Mouse (Mus musculus): Measurements from ENCODE around the gene Cplx2. TPM values are rescaled to one million over a fixed set of nuclear protein-coding genes. Genes with fewer than 3 reads are reported as not detected.

Cplx2 gene
- polyA plus RNA-seq, 1 experiment: 13.2 TPM

GRCm38 (mm10) chr13:54378051-54378450, 6.9 kb downstream of the Cplx2 start:
- TF ChIP-seq POLR2A (IDR thresholded peaks at IDR 0.05; ENCODE audit: low read depth, low read length) (no peak), CTCF (IDR thresholded peaks at IDR 0.05; ENCODE audit: borderline replicate concordance, insufficient read depth, low read length) (0 out of 2 replicates have a peak, but pooled peaks have one; percentile 4)
- Histone ChIP-seq H3K4me1 (ENCODE audit: control insufficient read depth, insufficient read depth, low read length) (no peaks in the 10 kb centered on the region), H3K4me3 (ENCODE audit: insufficient read depth, low read length) (no peak overlapping the region), H3K27ac (ENCODE audit: insufficient read depth, low read length) (no peak overlapping the region)

- H3K4me3 ChIP-seq (ENCODE audit: insufficient read depth, low read length): no peak overlapping the region
- TF ChIP-seq POLR2A (IDR thresholded peaks at IDR 0.05; ENCODE audit: low read depth, low read length) (no peak), CTCF (IDR thresholded peaks at IDR 0.05; ENCODE audit: borderline replicate concordance, insufficient read depth, low read length) (no peak)
- no peaks in the 10 kb centered on the region for H3K4me1 ChIP-seq (ENCODE audit: control insufficient read depth, insufficient read depth, low read length)
- no peak overlapping the region for H3K27ac ChIP-seq (ENCODE audit: insufficient read depth, low read length)
These were observed 9.3 kb downstream of the Cplx2 start for GRCm38 (mm10) chr13:54380421-54380820.

- Histone ChIP-seq H3K27ac (ENCODE audit: insufficient read depth, low read length) (no peak overlapping the region), H3K4me3 (ENCODE audit: insufficient read depth, low read length) (no peak overlapping the region), H3K4me1 (ENCODE audit: control insufficient read depth, insufficient read depth, low read length) (no peaks in the 10 kb centered on the region)
- TF ChIP-seq POLR2A (IDR thresholded peaks at IDR 0.05; ENCODE audit: low read depth, low read length): no peak
- no peak for TF ChIP-seq CTCF (IDR thresholded peaks at IDR 0.05; ENCODE audit: borderline replicate concordance, insufficient read depth, low read length)
These were observed 10.2 kb downstream of the Cplx2 start for GRCm38 (mm10) chr13:54381396-54381795.

- TF ChIP-seq CTCF (IDR thresholded peaks at IDR 0.05; ENCODE audit: borderline replicate concordance, insufficient read depth, low read length) (no peak), POLR2A (IDR thresholded peaks at IDR 0.05; ENCODE audit: low read depth, low read length) (no peak)
- H3K27ac ChIP-seq (ENCODE audit: insufficient read depth, low read length): no peak overlapping the region
- H3K4me3 ChIP-seq (ENCODE audit: insufficient read depth, low read length): no peak overlapping the region
- H3K4me1 ChIP-seq (ENCODE audit: control insufficient read depth, insufficient read depth, low read length): no peaks in the 10 kb centered on the region
These were observed 12.4 kb downstream of the Cplx2 start for GRCm38 (mm10) chr13:54383531-54383930.

GRCm38 (mm10) chr13:54384518-54384917, 13.4 kb downstream of the Cplx2 start:
- Histone ChIP-seq H3K27ac (ENCODE audit: insufficient read depth, low read length) (no peak overlapping the region), H3K4me1 (ENCODE audit: control insufficient read depth, insufficient read depth, low read length) (no peaks in the 10 kb centered on the region), H3K4me3 (ENCODE audit: insufficient read depth, low read length) (no peak overlapping the region)
- TF ChIP-seq CTCF (IDR thresholded peaks at IDR 0.05; ENCODE audit: borderline replicate concordance, insufficient read depth, low read length) (no peak), POLR2A (IDR thresholded peaks at IDR 0.05; ENCODE audit: low read depth, low read length) (no peak)

GRCm38 (mm10) chr13:54385008-54386004, 14.2 kb downstream of the Cplx2 start:
- H3K27ac ChIP-seq (ENCODE audit: insufficient read depth, low read length): no peak overlapping the region

GRCm38 (mm10) chr13:54389971-54390564, 18.9 kb downstream of the Cplx2 start:
- no peaks in the 10 kb centered on the region for H3K4me1 ChIP-seq (ENCODE audit: control insufficient read depth, insufficient read depth, low read length)
- TF ChIP-seq POLR2A (IDR thresholded peaks at IDR 0.05; ENCODE audit: low read depth, low read length): no peak
- no peak for TF ChIP-seq CTCF (IDR thresholded peaks at IDR 0.05; ENCODE audit: borderline replicate concordance, insufficient read depth, low read length)
- H3K4me3 ChIP-seq (ENCODE audit: insufficient read depth, low read length): no peak overlapping the region
- no peak overlapping the region for H3K27ac ChIP-seq (ENCODE audit: insufficient read depth, low read length)

More at GRCm38 (mm10) chr13:54385008-54386004, 14.2 kb downstream of the Cplx2 start:
- H3K4me1 ChIP-seq (ENCODE audit: control insufficient read depth, insufficient read depth, low read length): no peaks in the 10 kb centered on the region
- TF ChIP-seq POLR2A (IDR thresholded peaks at IDR 0.05; ENCODE audit: low read depth, low read length) (no peak), CTCF (IDR thresholded peaks at IDR 0.05; ENCODE audit: borderline replicate concordance, insufficient read depth, low read length) (no peak)
- H3K4me3 ChIP-seq (ENCODE audit: insufficient read depth, low read length): no peak overlapping the region

- Histone ChIP-seq H3K4me3 (ENCODE audit: insufficient read depth, low read length) (no peak overlapping the region), H3K27ac (ENCODE audit: insufficient read depth, low read length) (no peak overlapping the region), H3K4me1 (ENCODE audit: control insufficient read depth, insufficient read depth, low read length) (no peaks in the 10 kb centered on the region)
- TF ChIP-seq POLR2A (IDR thresholded peaks at IDR 0.05; ENCODE audit: low read depth, low read length) (no peak), CTCF (IDR thresholded peaks at IDR 0.05; ENCODE audit: borderline replicate concordance, insufficient read depth, low read length) (no peak)
These were observed 19.4 kb downstream of the Cplx2 start for GRCm38 (mm10) chr13:54390565-54391013.

- Histone ChIP-seq H3K27ac (ENCODE audit: insufficient read depth, low read length) (no peak overlapping the region), H3K4me1 (ENCODE audit: control insufficient read depth, insufficient read depth, low read length) (no peaks in the 10 kb centered on the region), H3K4me3 (ENCODE audit: insufficient read depth, low read length) (no peak overlapping the region)
- TF ChIP-seq CTCF (IDR thresholded peaks at IDR 0.05; ENCODE audit: borderline replicate concordance, insufficient read depth, low read length) (no peak), POLR2A (IDR thresholded peaks at IDR 0.05; ENCODE audit: low read depth, low read length) (no peak)
These were observed 20.2 kb downstream of the Cplx2 start for GRCm38 (mm10) chr13:54391313-54391712.

GRCm38 (mm10) chr13:54397069-54397468, 25.9 kb downstream of the Cplx2 start:
- Histone ChIP-seq H3K4me3 (ENCODE audit: insufficient read depth, low read length) (no peak overlapping the region), H3K27ac (ENCODE audit: insufficient read depth, low read length) (no peak overlapping the region), H3K4me1 (ENCODE audit: control insufficient read depth, insufficient read depth, low read length) (no peaks in the 10 kb centered on the region)
- TF ChIP-seq POLR2A (IDR thresholded peaks at IDR 0.05; ENCODE audit: low read depth, low read length): no peak
- no peak for TF ChIP-seq CTCF (IDR thresholded peaks at IDR 0.05; ENCODE audit: borderline replicate concordance, insufficient read depth, low read length)

All from embryonic fibroblast, embryonic 13.5 days (primary cell).